Mouse (Mus musculus) neural tube, embryonic 12.5 days (tissue): ENCODE measurements around the gene Btbd35f3. TPM values are rescaled to one million over a fixed set of nuclear protein-coding genes. Genes with fewer than 3 reads are reported as not detected.
"Not testable (repeated sequence)": the region's sequence is repeated elsewhere in the genome, so short reads cannot be mapped to it uniquely, and the experiment has no call there.

Source experiments
- ATAC-seq: fragments of 200-750 bp; cut with Nextera tagmentation; 2 replicates; pipeline ENCODE4 v1.8.0; 2017; ENCODE audit warnings: low read depth, mild to moderate bottlenecking, moderate TSS enrichment, moderate library complexity; ENCODE audit not compliant: low FRiP score
- H3K27ac ChIP-seq: fragments of 300-500 bp; sonication (generic); 2 replicates; pipeline ENCODE4 v1.5.1; 2016
- H3K27me3 ChIP-seq: fragments of 300-500 bp; sonication (generic); replicated peaks from 2 replicates; pipeline ENCODE4 v1.6.1; 2016; ENCODE audit warnings: mild to moderate bottlenecking
- H3K36me3 ChIP-seq: fragments of 300-500 bp; sonication (generic); 2 replicates; pipeline ENCODE4 v1.6.1; 2016; ENCODE audit warnings: mild to moderate bottlenecking
- H3K4me1 ChIP-seq: fragments of 300-500 bp; sonication (generic); 2 replicates; pipeline ENCODE4 v1.6.1; 2016
- H3K4me2 ChIP-seq: fragments of 300-500 bp; sonication (generic); replicated peaks from 2 replicates; pipeline ENCODE4 v1.6.1; 2016; ENCODE audit warnings: mild to moderate bottlenecking
- H3K4me3 ChIP-seq: fragments of 300-500 bp; sonication (generic); 2 replicates; pipeline ENCODE4 v1.5.1; 2016
- H3K9ac ChIP-seq: fragments of 300-500 bp; sonication (generic); 2 replicates; pipeline ENCODE4 v1.6.1; 2016; ENCODE audit warnings: mild to moderate bottlenecking
- H3K9me3 ChIP-seq: fragments of 300-500 bp; sonication (generic); 2 replicates; pipeline ENCODE4 v1.6.1; 2016; ENCODE audit warnings: mild to moderate bottlenecking
- WGBS: fragments of 180-500 bp; shearing (Covaris S2); methylation state at CpG from one replicate; pipeline ENCODE4 v1.1.7; 2016; 5-methylcytosine and 5-hydroxymethylcytosine counted together
- polyA plus RNA-seq: library from polyadenylated mRNA; unstranded; fragments of >200 nt; fragmentation: Nextera tagmentation; extraction: Ambion mirVana; gene quantifications from 2 replicates; pipeline ENCODE4 v1.2.1, GENCODE M21; 2016

Gene Btbd35f3
- not detected in 2 replicates for polyA plus RNA-seq

GRCm38 (mm10) chrX:4037374-4037773 is at the start of gene Btbd35f3:
Gene Btbd35f3, plus strand, starts transcription at chrX:4037674.
- H3K9me3 ChIP-seq, H3K4me1 ChIP-seq, H3K36me3 ChIP-seq, ATAC-seq, H3K9ac ChIP-seq, H3K27ac ChIP-seq, H3K27me3 ChIP-seq, H3K4me2 ChIP-seq, H3K4me3 ChIP-seq: not testable (repeated sequence)
- no CpG with 5 or more reads among the region's 3 CpGs for WGBS

Other genes starting within 250 kb of the Btbd35f3 start
- not detected in 2 replicates for gene Btbd35f16, start 80.7 kb upstream of the Btbd35f3 start, polyA plus RNA-seq
- not detected in 2 replicates for gene Btbd35f28, start 158.9 kb downstream of the Btbd35f3 start, polyA plus RNA-seq